12 mouse cellular contexts compared by ENCODE assay signal in genomic region chr17:34140240-34140639, GRCm38 (mm10). TPM values are rescaled to one million over a fixed set of nuclear protein-coding genes. Genes with fewer than 3 reads are reported as not detected.
A peak's percentile ranks its signal among the peaks of the same experiment; 100 is the strongest.
DNase-seq lines count a peak whose midpoint lies in the region; ATAC-seq and TF ChIP-seq lines count a peak whose summit lies in the region.
"Had no signal": no experiment of that assay in that cellular context is flagged by ENCODE, and none has a peak within 500 bp of the region (broad histone marks: within the 10 kb centered on the region; RNA-seq: fewer than 3 reads in every experiment).

No protein-coding gene starts in this region.

- no peak overlapping the region for H3K9ac ChIP-seq in forebrain, embryonic 14.5 days (ENCODE audit: low read length)
- no peak overlapping the region for H3K9ac ChIP-seq in hindbrain, postnatal 0 days (replicated peaks; ENCODE audit: low read length)
- no peak overlapping the region for H3K9ac ChIP-seq in hindbrain, embryonic 14.5 days
- no peak overlapping the region for H3K9ac ChIP-seq in liver, embryonic 11.5 days (ENCODE audit: low read depth, low read length)
- H3K9ac ChIP-seq: hindbrain, embryonic 15.5 days had no signal

- no peak overlapping the region for H3K4me2 ChIP-seq in forebrain, embryonic 14.5 days (ENCODE audit: low read length)
- H3K4me2 ChIP-seq in hindbrain, postnatal 0 days (ENCODE audit: low read depth, low read length), result 0 out of 2 replicates have a peak overlapping the region, but pooled peaks have one; percentile 49
- no peak overlapping the region for H3K4me2 ChIP-seq in hindbrain, embryonic 14.5 days (replicated peaks)
- peak overlapping the region; percentile 58 for H3K4me2 ChIP-seq in liver, embryonic 11.5 days

- no peak for ATAC-seq in forebrain, embryonic 14.5 days
- no peak for ATAC-seq in hindbrain, postnatal 0 days
- ATAC-seq in hindbrain, embryonic 14.5 days (ENCODE audit: low FRiP score), result no peak
- ATAC-seq in liver, embryonic 11.5 days (replicated peaks; ENCODE audit: low FRiP score), result no peak
- no peak for ATAC-seq in cerebellum, adult (ENCODE audit: insufficient number of reproducible peaks, low FRiP score, low TSS enrichment)

- no peaks in the 10 kb centered on the region for H3K36me3 ChIP-seq in forebrain, embryonic 10.5 days (replicated peaks)
- no peaks in the 10 kb centered on the region for H3K36me3 ChIP-seq in forebrain, embryonic 14.5 days (ENCODE audit: control insufficient read depth, insufficient read depth, low read length)
- H3K36me3 ChIP-seq in hindbrain, postnatal 0 days (ENCODE audit: insufficient read depth, low read length), result no peaks in the 10 kb centered on the region
- H3K36me3 ChIP-seq in hindbrain, embryonic 14.5 days (replicated peaks; ENCODE audit: control insufficient read depth, insufficient read depth), result no peaks in the 10 kb centered on the region
- no peaks in the 10 kb centered on the region for H3K36me3 ChIP-seq in embryonic facial prominence, embryonic 10.5 days (replicated peaks)
- no peaks in the 10 kb centered on the region for H3K36me3 ChIP-seq in liver, embryonic 11.5 days (ENCODE audit: control insufficient read depth, insufficient read depth, low read length)
- H3K36me3 ChIP-seq: G1E; hindbrain, embryonic 15.5 days had no signal

- peaks cover 28% of the 10 kb centered on the region for H3K4me1 ChIP-seq in forebrain, embryonic 10.5 days
- H3K4me1 ChIP-seq in forebrain, embryonic 14.5 days (ENCODE audit: control insufficient read depth, insufficient read depth, low read length), result no peaks in the 10 kb centered on the region
- H3K4me1 ChIP-seq in hindbrain, postnatal 0 days (ENCODE audit: insufficient read depth, low read length), result peaks cover 4% of the 10 kb centered on the region; the same call in 1 of the 2 replicates
- peaks cover 10% of the 10 kb centered on the region; the same call in 1 of the 2 replicates for H3K4me1 ChIP-seq in hindbrain, embryonic 14.5 days (replicated peaks; ENCODE audit: control insufficient read depth, insufficient read depth, low read length)
- peaks cover 42% of the 10 kb centered on the region for H3K4me1 ChIP-seq in embryonic facial prominence, embryonic 10.5 days
- H3K4me1 ChIP-seq in liver, embryonic 11.5 days (replicated peaks; ENCODE audit: control insufficient read depth, insufficient read depth, low read length), result peaks cover 11% of the 10 kb centered on the region

- H3K9me3 ChIP-seq in forebrain, embryonic 10.5 days, result no peaks in the 10 kb centered on the region
- no peaks in the 10 kb centered on the region for H3K9me3 ChIP-seq in forebrain, embryonic 14.5 days (replicated peaks; ENCODE audit: control insufficient read depth, low read length)
- H3K9me3 ChIP-seq in hindbrain, postnatal 0 days (ENCODE audit: low read length), result no peaks in the 10 kb centered on the region
- no peaks in the 10 kb centered on the region for H3K9me3 ChIP-seq in hindbrain, embryonic 14.5 days (ENCODE audit: control insufficient read depth, low read length)
- H3K9me3 ChIP-seq in embryonic facial prominence, embryonic 10.5 days, result no peaks in the 10 kb centered on the region
- H3K9me3 ChIP-seq in liver, embryonic 11.5 days (ENCODE audit: control insufficient read depth, low read length), result no peaks in the 10 kb centered on the region
- H3K9me3 ChIP-seq: G1E; hindbrain, embryonic 15.5 days had no signal

- TF ChIP-seq CTCF in hindbrain, postnatal 0 days (IDR thresholded peaks at IDR 0.05; ENCODE audit: low read depth), result no peak

- peak overlapping the region; percentile 50 for H3K4me3 ChIP-seq in forebrain, embryonic 10.5 days
- no peak overlapping the region for H3K4me3 ChIP-seq in forebrain, embryonic 14.5 days (ENCODE audit: low read depth, low read length)
- H3K4me3 ChIP-seq in hindbrain, postnatal 0 days (ENCODE audit: low read length), result no peak overlapping the region
- no peak overlapping the region for H3K4me3 ChIP-seq in hindbrain, embryonic 14.5 days (replicated peaks; ENCODE audit: low read length)
- peak overlapping the region; percentile 55 for H3K4me3 ChIP-seq in embryonic facial prominence, embryonic 10.5 days
- H3K4me3 ChIP-seq in liver, embryonic 11.5 days (ENCODE audit: low read depth, low read length), result peak overlapping the region; percentile 25; the same call in 1 of the 2 replicates

- H3K27ac ChIP-seq in forebrain, embryonic 10.5 days, result no peak overlapping the region
- no peak overlapping the region for H3K27ac ChIP-seq in forebrain, embryonic 14.5 days (ENCODE audit: low read depth, low read length)
- no peak overlapping the region for H3K27ac ChIP-seq in hindbrain, postnatal 0 days
- no peak overlapping the region for H3K27ac ChIP-seq in hindbrain, embryonic 14.5 days
- no peak overlapping the region for H3K27ac ChIP-seq in embryonic facial prominence, embryonic 10.5 days (replicated peaks)
- H3K27ac ChIP-seq in liver, embryonic 11.5 days (ENCODE audit: low read depth, low read length), result no peak overlapping the region
- H3K27ac ChIP-seq: hindbrain, embryonic 15.5 days had no signal

- H3K27me3 ChIP-seq in forebrain, embryonic 10.5 days (ENCODE audit: poor library complexity, severe bottlenecking), result peaks cover 66% of the 10 kb centered on the region
- peaks cover 41% of the 10 kb centered on the region for H3K27me3 ChIP-seq in forebrain, embryonic 14.5 days (replicated peaks; ENCODE audit: control insufficient read depth, insufficient read depth, low read length)
- H3K27me3 ChIP-seq in hindbrain, postnatal 0 days (ENCODE audit: insufficient read depth, low read length), result peaks cover 33% of the 10 kb centered on the region
- H3K27me3 ChIP-seq in hindbrain, embryonic 14.5 days (ENCODE audit: control insufficient read depth, insufficient read depth, low read length), result peaks cover 42% of the 10 kb centered on the region
- peaks cover 58% of the 10 kb centered on the region for H3K27me3 ChIP-seq in embryonic facial prominence, embryonic 10.5 days (replicated peaks; ENCODE audit: low read depth, poor library complexity, severe bottlenecking)
- H3K27me3 ChIP-seq in liver, embryonic 11.5 days (replicated peaks; ENCODE audit: control insufficient read depth, insufficient read depth, low read length), result peaks cover 51% of the 10 kb centered on the region

- DNase-seq in forebrain, embryonic 10.5 days (ENCODE audit: extremely low spot score, low spot score), result no peak
- no peak for DNase-seq in forebrain, embryonic 14.5 days (ENCODE audit: low spot score)
- no peak for DNase-seq in hindbrain, postnatal 0 days (ENCODE audit: low spot score)
- no peak for DNase-seq in hindbrain, embryonic 14.5 days (ENCODE audit: low spot score)
- DNase-seq in embryonic facial prominence, embryonic 10.5 days (ENCODE audit: low spot score), result no peak
- no peak for DNase-seq in liver, embryonic 11.5 days (ENCODE audit: low spot score)
- DNase-seq in left cerebral cortex, postnatal 14 days (ENCODE audit: low spot score in 2 of 2), result no peak
- DNase-seq: adrenal gland, adult 2 months; lung, adult 2 months had no signal

- intact Hi-C loops in left cerebral cortex, postnatal 14 days (cut with DNase I), result no loop called here

- 19% methylated on average over 5 of the region's 5 CpGs for WGBS in forebrain, embryonic 10.5 days
- 14% methylated on average over 5 of the region's 5 CpGs for WGBS in forebrain, embryonic 14.5 days
- 23% methylated on average over 5 of the region's 5 CpGs for WGBS in hindbrain, postnatal 0 days
- 24% methylated on average over 5 of the region's 5 CpGs for WGBS in hindbrain, embryonic 14.5 days
- WGBS in embryonic facial prominence, embryonic 10.5 days, result 10% methylated on average over 5 of the region's 5 CpGs
- WGBS in liver, embryonic 11.5 days, result 3% methylated on average over 5 of the region's 5 CpGs

RNA-seq across cellular contexts. Expression of gene H2-DMb2, which starts 2.9 kb away (rescaled TPM):
- 0.16 and 0.26 TPM in 2 replicates for polyA plus RNA-seq in forebrain, embryonic 10.5 days (2016; fragmentation: Nextera tagmentation; extraction: Ambion mirVana)
- polyA plus RNA-seq in forebrain, embryonic 14.5 days (2014; fragmentation: Nextera tagmentation; extraction: Ambion mirVana), result 0.18 and 0.36 TPM in 2 replicates
- total RNA-seq in hindbrain, postnatal 0 days (2014; rRNA removed), result 0.16 TPM in 1 of 2 replicates, not detected in the other
- 0.58 and 0.59 TPM in 2 replicates for polyA plus RNA-seq in hindbrain, postnatal 0 days (2015; fragmentation: Nextera tagmentation; extraction: Ambion mirVana)
- 0.16 TPM in 1 of 2 replicates, not detected in the other for polyA plus RNA-seq in hindbrain, embryonic 14.5 days (2014; fragmentation: Nextera tagmentation; extraction: Ambion mirVana)
- 0.17 and 0.28 TPM in 2 replicates for polyA plus RNA-seq in embryonic facial prominence, embryonic 10.5 days (2016; fragmentation: Nextera tagmentation; extraction: Ambion mirVana)
- polyA plus RNA-seq in liver, embryonic 11.5 days (2014; fragmentation: Nextera tagmentation; extraction: Ambion mirVana), result 0.32 and 0.34 TPM in 2 replicates
- total RNA-seq in left cerebral cortex, postnatal 14 days (2021), result 1 to 10 TPM; 1.0 to 1.1 TPM
- total RNA-seq: G1E had no signal
- polyA plus RNA-seq: G1E had no signal

RNA-seq across cellular contexts. Expression of gene H2-DMb1, which starts 12.6 kb away (rescaled TPM):
- polyA plus RNA-seq in forebrain, embryonic 10.5 days (2016; fragmentation: Nextera tagmentation; extraction: Ambion mirVana), result 0.24 and 0.81 TPM in 2 replicates
- 0.66 and 1.2 TPM in 2 replicates for polyA plus RNA-seq in forebrain, embryonic 14.5 days (2014; fragmentation: Nextera tagmentation; extraction: Ambion mirVana)
- 1.8 and 3.0 TPM in 2 replicates for total RNA-seq in hindbrain, postnatal 0 days (2014; rRNA removed)
- polyA plus RNA-seq in hindbrain, postnatal 0 days (2015; fragmentation: Nextera tagmentation; extraction: Ambion mirVana), result 1.4 and 1.8 TPM in 2 replicates
- 0.72 and 0.76 TPM in 2 replicates for polyA plus RNA-seq in hindbrain, embryonic 14.5 days (2014; fragmentation: Nextera tagmentation; extraction: Ambion mirVana)
- polyA plus RNA-seq in embryonic facial prominence, embryonic 10.5 days (2016; fragmentation: Nextera tagmentation; extraction: Ambion mirVana), result 0.52 and 0.55 TPM in 2 replicates
- polyA plus RNA-seq in liver, embryonic 11.5 days (2014; fragmentation: Nextera tagmentation; extraction: Ambion mirVana), result 0.19 and 0.43 TPM in 2 replicates
- 1 to 10 TPM; 1.1 to 1.6 TPM for total RNA-seq in left cerebral cortex, postnatal 14 days (2021)

RNA-seq across cellular contexts. Expression of gene Brd2, which starts 17.8 kb away (rescaled TPM):
- polyA plus RNA-seq in forebrain, embryonic 10.5 days (2016; fragmentation: Nextera tagmentation; extraction: Ambion mirVana), result 121 and 134 TPM in 2 replicates
- 118 and 137 TPM in 2 replicates for polyA plus RNA-seq in forebrain, embryonic 14.5 days (2014; fragmentation: Nextera tagmentation; extraction: Ambion mirVana)
- 180 and 195 TPM in 2 replicates for total RNA-seq in hindbrain, postnatal 0 days (2014; rRNA removed)
- polyA plus RNA-seq in hindbrain, postnatal 0 days (2015; fragmentation: Nextera tagmentation; extraction: Ambion mirVana), result 101 and 108 TPM in 2 replicates
- polyA plus RNA-seq in hindbrain, embryonic 14.5 days (2014; fragmentation: Nextera tagmentation; extraction: Ambion mirVana), result 133 and 136 TPM in 2 replicates
- polyA plus RNA-seq in embryonic facial prominence, embryonic 10.5 days (2016; fragmentation: Nextera tagmentation; extraction: Ambion mirVana), result 141 and 144 TPM in 2 replicates
- polyA plus RNA-seq in liver, embryonic 11.5 days (2014; fragmentation: Nextera tagmentation; extraction: Ambion mirVana), result 86.1 and 90.8 TPM in 2 replicates
- 100 to 1,000 TPM; 231 to 249 TPM for total RNA-seq in left cerebral cortex, postnatal 14 days (2021)

RNA-seq across cellular contexts. Expression of gene H2-DMa, which starts 20.9 kb away (rescaled TPM):
- polyA plus RNA-seq in forebrain, embryonic 10.5 days (2016; fragmentation: Nextera tagmentation; extraction: Ambion mirVana), result 4.5 and 6.9 TPM in 2 replicates
- 11.0 and 11.6 TPM in 2 replicates for polyA plus RNA-seq in forebrain, embryonic 14.5 days (2014; fragmentation: Nextera tagmentation; extraction: Ambion mirVana)
- 30.9 and 31.3 TPM in 2 replicates for total RNA-seq in hindbrain, postnatal 0 days (2014; rRNA removed)
- 23.5 and 24.1 TPM in 2 replicates for polyA plus RNA-seq in hindbrain, postnatal 0 days (2015; fragmentation: Nextera tagmentation; extraction: Ambion mirVana)
- polyA plus RNA-seq in hindbrain, embryonic 14.5 days (2014; fragmentation: Nextera tagmentation; extraction: Ambion mirVana), result 19.2 and 20.2 TPM in 2 replicates
- 4.2 and 4.8 TPM in 2 replicates for polyA plus RNA-seq in embryonic facial prominence, embryonic 10.5 days (2016; fragmentation: Nextera tagmentation; extraction: Ambion mirVana)
- polyA plus RNA-seq in liver, embryonic 11.5 days (2014; fragmentation: Nextera tagmentation; extraction: Ambion mirVana), result 5.6 and 5.9 TPM in 2 replicates
- 10 to 100 TPM; 25.8 to 29.1 TPM for total RNA-seq in left cerebral cortex, postnatal 14 days (2021)

RNA-seq across cellular contexts. Expression of gene Tap1, which starts 47.1 kb away (rescaled TPM):
- polyA plus RNA-seq in forebrain, embryonic 10.5 days (2016; fragmentation: Nextera tagmentation; extraction: Ambion mirVana), result 1.4 and 1.7 TPM in 2 replicates
- 1.1 and 1.2 TPM in 2 replicates for polyA plus RNA-seq in forebrain, embryonic 14.5 days (2014; fragmentation: Nextera tagmentation; extraction: Ambion mirVana)
- 14.0 and 14.1 TPM in 2 replicates for total RNA-seq in hindbrain, postnatal 0 days (2014; rRNA removed)
- 8.0 and 8.1 TPM in 2 replicates for polyA plus RNA-seq in hindbrain, postnatal 0 days (2015; fragmentation: Nextera tagmentation; extraction: Ambion mirVana)
- 2.2 and 2.6 TPM in 2 replicates for polyA plus RNA-seq in hindbrain, embryonic 14.5 days (2014; fragmentation: Nextera tagmentation; extraction: Ambion mirVana)
- polyA plus RNA-seq in embryonic facial prominence, embryonic 10.5 days (2016; fragmentation: Nextera tagmentation; extraction: Ambion mirVana), result 2.8 and 2.9 TPM in 2 replicates
- 1.5 and 1.8 TPM in 2 replicates for polyA plus RNA-seq in liver, embryonic 11.5 days (2014; fragmentation: Nextera tagmentation; extraction: Ambion mirVana)
- 1 to 10 TPM; 2.1 to 2.8 TPM for total RNA-seq in left cerebral cortex, postnatal 14 days (2021)

Comparison
In these comparisons a context has a peak if more than half of its experiments do, and no peak if none do; other contexts are left out.
1. H3K4me3 ChIP-seq: peak in forebrain, embryonic 10.5 days (single experiment), embryonic facial prominence, embryonic 10.5 days (single experiment) and liver, embryonic 11.5 days (single experiment); none in forebrain, embryonic 14.5 days (single experiment), hindbrain, postnatal 0 days (single experiment) and hindbrain, embryonic 14.5 days (single experiment).
2. H3K4me2 ChIP-seq: peak in hindbrain, postnatal 0 days (single experiment) and liver, embryonic 11.5 days (single experiment); none in forebrain, embryonic 14.5 days (single experiment) and hindbrain, embryonic 14.5 days (single experiment).